Mouse (Mus musculus) embryonic facial prominence, embryonic 10.5 days (tissue): Measurements from ENCODE around the gene Galnt7. TPM values are rescaled to one million over a fixed set of nuclear protein-coding genes. Genes with fewer than 3 reads are reported as not detected.
A peak's percentile ranks its signal among the peaks of the same experiment; 100 is the strongest.

Source experiments
- DNase-seq: peaks from one replicate; pipeline ENCODE4 v3.0.0-alpha.2; 2017; ENCODE audit warnings: low spot score
- H3K27ac ChIP-seq: fragments of 300-500 bp; sonication (generic); replicated peaks from 2 replicates; pipeline ENCODE4 v1.5.1; 2016; ENCODE audit warnings: mild to moderate bottlenecking
- H3K27me3 ChIP-seq: fragments of 300-500 bp; sonication (generic); replicated peaks from 2 replicates; pipeline ENCODE4 v1.6.1; 2016; ENCODE audit warnings: low read depth, mild to moderate bottlenecking; ENCODE audit not compliant: poor library complexity, severe bottlenecking
- H3K36me3 ChIP-seq: fragments of 300-500 bp; sonication (generic); replicated peaks from 2 replicates; pipeline ENCODE4 v1.6.1; 2016; ENCODE audit warnings: mild to moderate bottlenecking, moderate library complexity
- H3K4me1 ChIP-seq: fragments of 300-500 bp; sonication (generic); 2 replicates; pipeline ENCODE4 v1.6.1; 2016
- H3K4me3 ChIP-seq: fragments of 300-500 bp; sonication (generic); 2 replicates; pipeline ENCODE4 v1.5.1; 2016; ENCODE audit warnings: mild to moderate bottlenecking, moderate library complexity
- H3K9me3 ChIP-seq: fragments of 300-500 bp; sonication (generic); 2 replicates; pipeline ENCODE4 v1.6.1; 2016; ENCODE audit warnings: mild to moderate bottlenecking
- WGBS: fragments of 180-500 bp; shearing (Covaris S2); methylation state at CpG from one replicate; pipeline ENCODE4 v1.1.7; 2016; 5-methylcytosine and 5-hydroxymethylcytosine counted together
- polyA plus RNA-seq: library from polyadenylated mRNA; unstranded; fragments of >200 nt; fragmentation: Nextera tagmentation; extraction: Ambion mirVana; gene quantifications from 2 replicates; pipeline ENCODE4 v1.2.1, GENCODE M21; 2016

The Galnt7 gene
- polyA plus RNA-seq, 1 experiment from 2014 or later: 23.2 TPM

DNA sequence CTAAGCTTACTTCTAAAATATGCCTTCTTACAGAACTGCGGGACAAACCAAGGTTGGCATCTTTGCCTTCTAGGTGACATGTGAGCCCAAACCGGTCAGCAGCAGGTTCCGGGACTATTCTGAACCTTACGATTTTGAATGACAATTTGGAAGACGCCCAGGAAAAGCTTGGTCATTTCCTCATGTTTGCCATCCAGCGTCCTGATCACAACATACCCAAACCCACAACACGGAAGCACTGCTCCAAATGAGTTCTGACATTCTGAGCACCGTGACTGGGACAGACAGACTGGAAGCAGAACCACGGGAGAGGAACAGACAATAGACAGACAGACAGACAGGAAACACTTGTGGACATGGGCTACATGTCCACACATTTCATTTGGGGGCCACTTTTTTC, 111.4 kb downstream of the Galnt7 start:
- 88% methylated on average over 9 of the region's 9 CpGs for WGBS
- Histone ChIP-seq H3K4me3 (no peak overlapping the region), H3K27me3 (no peaks in the 10 kb centered on the region), H3K36me3 (peaks cover 7% of the 10 kb centered on the region), H3K27ac (no peak overlapping the region), H3K4me1 (no peaks in the 10 kb centered on the region; the same call in 1 of the 2 replicates), H3K9me3 (no peaks in the 10 kb centered on the region)
- no peak for DNase-seq

GRCm38 (mm10) chr8:57540951-57541350, 111.9 kb downstream of the Galnt7 start:
- Histone ChIP-seq H3K36me3 (peaks cover 11% of the 10 kb centered on the region), H3K4me3 (no peak overlapping the region), H3K27me3 (no peaks in the 10 kb centered on the region), H3K27ac (no peak overlapping the region), H3K4me1 (no peaks in the 10 kb centered on the region; the same call in 1 of the 2 replicates), H3K9me3 (no peaks in the 10 kb centered on the region)
- WGBS: 93% methylated on average over 11 of the region's 11 CpGs
- no peak for DNase-seq

GRCm38 (mm10) chr8:57540110-57540838, 112.6 kb downstream of the Galnt7 start:
- H3K27ac ChIP-seq: no peak overlapping the region
- H3K36me3 ChIP-seq: peaks cover 18% of the 10 kb centered on the region
- 44% methylated on average over 12 of the region's 12 CpGs for WGBS
- H3K4me3 ChIP-seq: no peak overlapping the region
- no peaks in the 10 kb centered on the region for H3K27me3 ChIP-seq
- H3K4me1 ChIP-seq: no peaks in the 10 kb centered on the region; the same call in 1 of the 2 replicates
- no peaks in the 10 kb centered on the region for H3K9me3 ChIP-seq
- DNase-seq: peak; percentile 59

DNA sequence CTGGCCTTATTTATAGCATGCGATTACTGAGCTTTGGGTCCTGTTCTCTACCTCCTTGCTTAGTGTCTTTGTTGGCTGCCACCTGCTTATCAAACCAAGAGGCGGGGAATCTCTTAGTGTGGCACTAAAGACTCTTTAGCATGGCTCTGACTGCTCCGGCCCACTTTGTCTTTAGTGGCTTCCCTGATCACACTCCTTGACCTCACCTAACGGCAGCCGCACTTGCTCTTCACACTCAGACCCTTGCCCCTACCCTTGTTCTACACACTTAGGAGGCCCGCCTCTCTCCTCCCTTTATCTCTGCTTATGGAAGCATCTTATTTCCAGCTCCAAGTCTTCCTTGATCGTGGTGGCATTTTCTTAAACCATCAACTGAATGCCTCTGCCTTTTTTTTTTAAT, 114.2 kb downstream of the Galnt7 start:
- Histone ChIP-seq H3K27me3 (no peaks in the 10 kb centered on the region), H3K4me3 (no peak overlapping the region), H3K9me3 (no peaks in the 10 kb centered on the region), H3K36me3 (peaks cover 24% of the 10 kb centered on the region), H3K27ac (no peak overlapping the region), H3K4me1 (0 out of 2 replicates have a peak, but pooled peaks cover 3% of the 10 kb centered on the region)
- WGBS: 84% methylated on average over 7 of the region's 7 CpGs
- DNase-seq: no peak

- 93% methylated on average over 6 of the region's 6 CpGs for WGBS
- Histone ChIP-seq H3K27me3 (no peaks in the 10 kb centered on the region), H3K4me3 (no peak overlapping the region), H3K9me3 (no peaks in the 10 kb centered on the region), H3K36me3 (peaks cover 23% of the 10 kb centered on the region), H3K27ac (no peak overlapping the region), H3K4me1 (0 out of 2 replicates have a peak, but pooled peaks cover 3% of the 10 kb centered on the region)
- DNase-seq: no peak
These were observed 116.7 kb downstream of the Galnt7 start for GRCm38 (mm10) chr8:57536167-57536566.

- 66% methylated on average over 4 of the region's 4 CpGs for WGBS
- Histone ChIP-seq H3K4me1 (0 out of 2 replicates have a peak, but pooled peaks cover 3% of the 10 kb centered on the region), H3K27me3 (no peaks in the 10 kb centered on the region), H3K4me3 (no peak overlapping the region), H3K9me3 (no peaks in the 10 kb centered on the region), H3K27ac (no peak overlapping the region), H3K36me3 (peaks cover 23% of the 10 kb centered on the region)
- DNase-seq: no peak
These were observed 118.3 kb downstream of the Galnt7 start for GRCm38 (mm10) chr8:57534495-57534894.

GRCm38 (mm10) chr8:57533106-57533505, 119.7 kb downstream of the Galnt7 start:
- Histone ChIP-seq H3K27ac (no peak overlapping the region), H3K36me3 (peaks cover 25% of the 10 kb centered on the region), H3K9me3 (no peaks in the 10 kb centered on the region), H3K4me1 (0 out of 2 replicates have a peak, but pooled peaks cover 3% of the 10 kb centered on the region), H3K27me3 (no peaks in the 10 kb centered on the region), H3K4me3 (no peak overlapping the region)
- no peak for DNase-seq
- 94% methylated on average over 4 of the region's 4 CpGs for WGBS

DNA sequence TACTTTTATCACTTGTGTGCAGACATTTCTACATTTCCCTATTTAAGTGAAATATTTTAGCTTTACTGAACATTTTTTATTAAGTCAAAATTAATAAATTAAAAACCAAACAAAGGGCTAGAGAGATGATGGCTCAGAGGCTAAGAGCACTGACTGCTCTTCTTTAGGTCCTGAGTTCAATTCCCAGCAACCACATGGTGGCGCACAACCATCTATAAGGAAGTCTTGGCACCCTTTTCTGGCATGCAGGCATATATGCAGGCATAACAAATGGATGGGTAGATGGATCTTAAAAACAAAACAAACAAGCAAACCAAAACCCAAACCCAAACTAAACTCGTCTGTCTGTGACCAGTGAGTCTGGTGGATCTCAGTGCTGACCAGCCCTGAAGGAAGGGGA, 120.6 kb downstream of the Galnt7 start:
- 51% methylated on average over 2 of the region's 2 CpGs for WGBS
- no peak for DNase-seq
- 0 out of 2 replicates have a peak, but pooled peaks cover 3% of the 10 kb centered on the region for H3K4me1 ChIP-seq
- no peaks in the 10 kb centered on the region for H3K27me3 ChIP-seq
- H3K36me3 ChIP-seq: peaks cover 33% of the 10 kb centered on the region
- no peak overlapping the region for H3K4me3 ChIP-seq
- no peak overlapping the region for H3K27ac ChIP-seq
- H3K9me3 ChIP-seq: no peaks in the 10 kb centered on the region

DNA sequence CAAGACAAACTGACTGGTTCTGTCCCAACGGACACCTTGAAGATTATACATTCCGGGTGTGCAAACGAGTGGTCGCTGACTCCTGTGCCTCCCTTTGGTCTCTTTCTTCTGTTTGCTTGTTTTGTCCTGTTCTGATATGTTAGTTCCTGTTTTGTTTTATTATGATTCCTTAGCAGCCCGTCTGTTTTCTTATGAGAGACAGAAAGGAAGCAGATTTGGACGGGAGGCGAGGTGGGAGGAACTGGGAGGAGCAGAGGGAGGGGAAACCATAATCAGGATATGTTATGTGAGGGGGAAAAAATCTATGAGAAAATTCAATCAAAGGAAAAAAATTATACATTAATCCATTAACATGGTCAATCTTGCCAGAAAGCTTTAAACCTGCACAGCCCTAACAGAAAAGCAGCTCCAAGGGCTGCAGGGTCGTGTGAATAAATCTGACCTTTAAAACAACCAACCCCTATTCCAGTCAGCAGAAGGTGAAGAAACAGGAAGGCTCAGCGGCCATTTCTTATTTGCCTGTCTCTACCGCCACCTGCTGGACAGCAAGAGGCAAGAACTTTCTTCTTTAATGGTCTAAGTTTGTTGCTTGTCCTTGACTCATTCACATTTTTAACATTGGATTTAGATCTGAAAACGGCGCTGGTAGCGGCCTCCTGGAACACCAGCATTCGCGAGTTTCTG, 122.0 kb downstream of the Galnt7 start:
- Histone ChIP-seq H3K27me3 (no peaks in the 10 kb centered on the region), H3K27ac (no peak overlapping the region), H3K36me3 (peaks cover 31% of the 10 kb centered on the region), H3K4me1 (0 out of 2 replicates have a peak, but pooled peaks cover 3% of the 10 kb centered on the region), H3K9me3 (no peaks in the 10 kb centered on the region), H3K4me3 (no peak overlapping the region)
- DNase-seq: peak; percentile 78
- WGBS: 36% methylated on average over 15 of the region's 15 CpGs

DNA sequence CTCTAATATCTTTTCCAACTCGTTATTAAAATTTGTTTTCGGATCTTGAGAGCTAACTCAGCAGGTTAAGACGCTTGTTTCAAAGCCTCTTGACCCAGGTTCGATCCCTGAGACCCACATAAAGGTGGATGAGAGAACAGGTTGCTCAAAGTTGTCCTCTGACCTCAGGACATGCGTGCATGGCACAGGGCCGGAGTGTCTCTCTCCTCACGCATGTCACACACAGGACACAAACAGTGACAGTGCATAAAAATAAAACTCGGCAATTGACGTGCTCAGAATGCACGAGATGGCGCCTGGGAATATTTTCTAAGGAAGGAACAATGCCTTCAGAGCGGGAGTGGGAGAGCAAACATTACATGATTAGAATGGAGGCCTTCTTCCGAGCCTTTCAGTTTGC, 122.6 kb downstream of the Galnt7 start:
- WGBS: 94% methylated on average over 13 of the region's 13 CpGs

GRCm38 (mm10) chr8:57528036-57528435, 124.8 kb downstream of the Galnt7 start:
- Histone ChIP-seq H3K4me1 (no peaks in the 10 kb centered on the region), H3K36me3 (peaks cover 24% of the 10 kb centered on the region), H3K4me3 (no peak overlapping the region), H3K27me3 (no peaks in the 10 kb centered on the region), H3K9me3 (no peaks in the 10 kb centered on the region), H3K27ac (no peak overlapping the region)
- 93% methylated on average over 1 of the region's 1 CpGs for WGBS
- no peak for DNase-seq

More for the DNA sequence above, 122.6 kb downstream of the Galnt7 start:
- 0 out of 2 replicates have a peak, but pooled peaks cover 3% of the 10 kb centered on the region for H3K4me1 ChIP-seq
- no peak overlapping the region for H3K27ac ChIP-seq
- no peaks in the 10 kb centered on the region for H3K27me3 ChIP-seq
- H3K9me3 ChIP-seq: no peaks in the 10 kb centered on the region
- no peak overlapping the region for H3K4me3 ChIP-seq
- no peak for DNase-seq
- peaks cover 28% of the 10 kb centered on the region for H3K36me3 ChIP-seq

DNA sequence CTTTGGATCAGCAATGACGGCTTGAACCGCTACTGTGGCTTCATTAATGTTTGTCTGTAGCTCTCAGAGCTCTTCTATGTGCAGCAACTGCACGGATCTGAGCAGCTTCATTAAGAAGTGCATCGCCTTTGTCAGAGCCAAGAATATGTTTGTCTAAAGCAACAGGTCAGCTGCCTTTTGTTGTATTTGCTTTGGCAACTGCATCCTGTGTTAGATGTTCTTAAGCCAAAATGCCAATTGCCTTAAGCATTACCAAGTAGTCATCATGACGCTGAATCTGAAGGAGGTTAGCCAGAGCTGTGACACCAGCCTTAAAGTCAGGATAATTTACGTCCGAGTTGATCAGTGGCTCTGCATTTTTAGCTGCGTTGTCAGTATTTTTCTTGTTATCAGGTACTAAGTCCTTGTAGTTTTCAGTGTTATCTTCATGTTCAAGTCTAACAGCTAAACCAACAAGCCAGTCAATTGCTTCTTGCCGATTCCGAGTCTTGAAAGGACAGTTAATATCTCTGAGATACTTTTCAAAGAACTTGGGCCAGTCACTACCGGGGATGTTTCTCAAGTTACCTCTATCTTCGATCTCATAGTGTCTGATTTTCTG, 132.5 kb downstream of the Galnt7 start:
- no peak overlapping the region for H3K4me3 ChIP-seq
- WGBS: 88% methylated on average over 12 of the region's 12 CpGs
- peaks cover 58% of the 10 kb centered on the region for H3K36me3 ChIP-seq

More for the DNA sequence above, 132.5 kb downstream of the Galnt7 start:
- H3K27me3 ChIP-seq: no peaks in the 10 kb centered on the region
- H3K9me3 ChIP-seq: no peaks in the 10 kb centered on the region
- no peak for DNase-seq
- no peaks in the 10 kb centered on the region for H3K4me1 ChIP-seq
- no peak overlapping the region for H3K27ac ChIP-seq
